Mouse (Mus musculus) gastrocnemius, adult 18-20 months (tissue): ENCODE data around the gene Cabp1. TPM values are rescaled to one million over a fixed set of nuclear protein-coding genes. Genes with fewer than 3 reads are reported as not detected.
"Not testable (repeated sequence)": the region's sequence is repeated elsewhere in the genome, so short reads cannot be mapped to it uniquely, and the experiment has no call there.

Experiments
- DNase-seq: peaks from one replicate; pipeline ENCODE4 v3.0.0; 2021; ENCODE audit warnings: low spot score
- total RNA-seq, 2 experiments: library from RNA; stranded (reverse); gene quantifications; 2 replicates each; pipeline ENCODE4 v1.2.3; 2021

Gene Cabp1
- total RNA-seq, 2 experiments from 2014 or later: 0.50 to 1.2 TPM

- no peak for DNase-seq
Measured at GRCm38 (mm10) chr5:115152132-115152956, 41.8 kb downstream of the Cabp1 start.

GRCm38 (mm10) chr5:115151457-115151856 lies 42.7 kb downstream of the Cabp1 start:
- DNase-seq: no peak

- no peak for DNase-seq
Measured at GRCm38 (mm10) chr5:115150991-115151390, 43.2 kb downstream of the Cabp1 start.

- no peak for DNase-seq
Measured at GRCm38 (mm10) chr5:115149675-115150459, 44.3 kb downstream of the Cabp1 start.

GRCm38 (mm10) chr5:115148872-115149271 lies 45.3 kb downstream of the Cabp1 start:
- DNase-seq: not testable (repeated sequence)

GRCm38 (mm10) chr5:115148378-115148777 lies 45.8 kb downstream of the Cabp1 start:
- peak; percentile 56 for DNase-seq

- no peak for DNase-seq
Measured at GRCm38 (mm10) chr5:115147388-115147787, 46.8 kb downstream of the Cabp1 start.

- peak; percentile 52 for DNase-seq
Measured at GRCm38 (mm10) chr5:115146747-115147130, 47.4 kb downstream of the Cabp1 start.

- DNase-seq: peak; percentile 63
Measured at GRCm38 (mm10) chr5:115145976-115146746, 48.0 kb downstream of the Cabp1 start.

GRCm38 (mm10) chr5:115145253-115145968 lies 48.8 kb downstream of the Cabp1 start:
- DNase-seq: no peak

- DNase-seq: no peak
Measured at GRCm38 (mm10) chr5:115144471-115144870, 49.7 kb downstream of the Cabp1 start.

- DNase-seq: peak; percentile 54
Measured at GRCm38 (mm10) chr5:115143552-115143951, 50.6 kb downstream of the Cabp1 start.

GRCm38 (mm10) chr5:115142166-115142697 lies 51.9 kb downstream of the Cabp1 start:
- DNase-seq: no peak

GRCm38 (mm10) chr5:115140726-115141125 lies 53.5 kb downstream of the Cabp1 start:
- no peak for DNase-seq

GRCm38 (mm10) chr5:115139124-115139523 lies 55.1 kb downstream of the Cabp1 start:
- no peak for DNase-seq

GRCm38 (mm10) chr5:115134234-115135165 lies 59.7 kb downstream of the Cabp1 start, which contains the start of gene Unc119b:
TSS of gene Unc119b (minus strand) at chr5:115134975.
- DNase-seq: peak; percentile 88

- DNase-seq: no peak
Measured at GRCm38 (mm10) chr5:115133358-115134066, 60.7 kb downstream of the Cabp1 start.

GRCm38 (mm10) chr5:115132465-115132864 lies 61.7 kb downstream of the Cabp1 start:
- no peak for DNase-seq

GRCm38 (mm10) chr5:115129328-115129727 lies 64.9 kb downstream of the Cabp1 start:
- DNase-seq: no peak
